Mouse (Mus musculus) G1E (cell line): ENCODE measurements around the gene Glcci1.

Experiments used
- CTCF ChIP-seq: IDR thresholded peaks from 2 replicates; pipeline ENCODE4 v1.5.1; 2012; ENCODE audit warnings: low read depth, low read length, inconsistent platforms, mixed read lengths
- GATA1 ChIP-seq: IDR thresholded peaks from 2 replicates; pipeline ENCODE4 v1.6.1; 2012; ENCODE audit warnings: borderline replicate concordance, low read length, inconsistent platforms, mixed read lengths
- GATA2 ChIP-seq: IDR thresholded peaks from 2 replicates; pipeline ENCODE4 v1.6.1; 2012; ENCODE audit warnings: low read depth, low read length, inconsistent platforms, borderline replicate concordance
- POLR2AphosphoS5 ChIP-seq: IDR thresholded peaks from 2 replicates; pipeline ENCODE4 v1.6.1; 2012; ENCODE audit warnings: low read depth, low read length, inconsistent platforms; ENCODE audit not compliant: insufficient replicate concordance
- TAL1 ChIP-seq: conservative IDR thresholded peaks from 2 replicates; pipeline ENCODE4 v1.6.1; 2012; ENCODE audit warnings: low read depth, low read length, inconsistent platforms, mixed read lengths

DNA sequence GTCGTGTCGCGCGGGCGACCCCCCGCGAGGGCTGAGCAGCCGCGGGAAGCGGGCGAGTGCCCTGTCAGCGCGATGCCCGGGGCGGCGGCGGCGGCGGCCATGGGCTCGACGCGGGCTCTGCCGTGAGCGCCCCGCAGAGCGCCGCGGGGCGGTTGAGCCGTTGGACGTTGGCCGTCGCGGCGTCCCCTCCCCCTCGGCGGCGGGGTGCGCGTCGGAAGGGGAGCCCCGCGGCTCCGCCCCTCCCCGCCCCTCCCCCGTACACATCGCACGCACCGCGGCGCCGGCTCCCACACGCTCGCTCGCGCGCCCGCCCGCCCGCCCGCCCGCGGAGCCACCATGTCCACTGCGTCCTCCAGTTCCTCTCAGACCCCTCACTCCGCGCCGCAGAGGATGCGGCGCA is at the start of gene Glcci1:
- TF ChIP-seq CTCF (no peak), POLR2AphosphoS5 (no peak), GATA1 (no peak), TAL1 (no peak), GATA2 (no peak)
